Mouse (Mus musculus) liver, adult (tissue): ENCODE measurements around the gene Fbxo31.

Experiments
- GATA4 ChIP-seq: IDR thresholded peaks from 2 replicates; pipeline ENCODE4 v1.6.1; 2014; ENCODE audit warnings: mild to moderate bottlenecking, low read length; ENCODE audit not compliant: insufficient replicate concordance

The Fbxo31 gene

DNA sequence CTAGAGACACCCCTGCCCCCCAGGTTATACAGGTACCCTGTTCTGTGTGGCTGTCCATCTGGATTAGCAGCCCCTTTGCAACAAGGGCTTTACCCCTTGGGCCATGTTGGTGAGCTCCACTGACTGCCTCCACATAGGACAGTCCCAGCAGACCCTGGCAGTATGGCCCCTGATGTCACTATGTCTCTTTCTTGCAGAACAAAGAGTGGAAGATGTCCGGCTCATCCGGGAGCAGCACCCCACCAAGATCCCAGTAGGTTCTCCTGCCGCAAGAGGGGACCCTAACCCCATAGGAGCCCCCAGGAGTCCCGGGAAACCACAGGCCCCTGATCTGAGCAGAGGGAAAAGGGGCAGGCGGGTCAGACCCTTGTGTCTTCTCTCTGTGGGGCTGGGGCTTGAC lies 14.7 kb upstream of the Fbxo31 start:
- TF ChIP-seq GATA4: no peak

DNA sequence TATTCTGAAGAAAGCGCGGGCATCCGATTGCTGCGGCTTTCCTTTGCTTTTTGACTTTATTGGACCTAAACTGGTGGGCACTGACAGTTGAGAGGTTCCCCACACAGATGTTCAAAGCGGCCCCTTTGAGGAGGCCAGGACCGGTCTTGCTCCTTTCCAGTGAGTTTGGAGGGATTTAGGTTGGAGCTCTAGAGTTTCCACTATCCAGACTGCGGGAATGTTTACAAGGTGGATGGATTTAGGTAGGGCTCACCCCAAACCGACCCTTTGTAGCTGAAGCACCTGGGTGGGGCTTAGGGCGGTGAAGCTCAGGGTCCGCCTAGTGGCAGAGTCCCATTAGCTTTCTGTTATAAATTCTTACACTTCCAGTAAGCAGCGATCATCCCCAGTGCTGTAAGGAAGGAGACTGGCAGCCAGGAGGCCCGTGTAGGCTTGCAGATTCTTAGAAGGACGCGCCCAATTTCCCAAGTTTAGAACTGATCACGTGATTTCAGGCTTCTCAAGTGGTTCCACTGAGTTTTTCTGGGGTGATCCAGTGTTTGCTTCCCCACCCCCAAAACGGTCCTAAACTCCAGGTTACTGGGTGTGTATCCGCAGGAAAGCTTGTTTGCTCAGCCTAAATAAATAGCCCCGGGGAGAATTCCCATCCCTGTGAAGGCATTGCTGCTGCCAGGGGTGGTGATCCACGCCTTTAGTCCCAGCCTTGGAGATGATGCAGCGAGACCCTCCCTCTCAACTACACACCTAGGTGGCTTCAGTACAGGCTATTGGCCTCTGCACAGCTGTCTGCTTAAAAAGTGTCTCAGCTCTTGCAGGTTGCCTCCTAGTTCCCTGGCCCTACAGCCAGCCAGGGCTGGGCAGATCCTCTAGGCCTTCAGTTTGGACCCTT lies 12.8 kb upstream of the Fbxo31 start:
- TF ChIP-seq GATA4: no peak

DNA sequence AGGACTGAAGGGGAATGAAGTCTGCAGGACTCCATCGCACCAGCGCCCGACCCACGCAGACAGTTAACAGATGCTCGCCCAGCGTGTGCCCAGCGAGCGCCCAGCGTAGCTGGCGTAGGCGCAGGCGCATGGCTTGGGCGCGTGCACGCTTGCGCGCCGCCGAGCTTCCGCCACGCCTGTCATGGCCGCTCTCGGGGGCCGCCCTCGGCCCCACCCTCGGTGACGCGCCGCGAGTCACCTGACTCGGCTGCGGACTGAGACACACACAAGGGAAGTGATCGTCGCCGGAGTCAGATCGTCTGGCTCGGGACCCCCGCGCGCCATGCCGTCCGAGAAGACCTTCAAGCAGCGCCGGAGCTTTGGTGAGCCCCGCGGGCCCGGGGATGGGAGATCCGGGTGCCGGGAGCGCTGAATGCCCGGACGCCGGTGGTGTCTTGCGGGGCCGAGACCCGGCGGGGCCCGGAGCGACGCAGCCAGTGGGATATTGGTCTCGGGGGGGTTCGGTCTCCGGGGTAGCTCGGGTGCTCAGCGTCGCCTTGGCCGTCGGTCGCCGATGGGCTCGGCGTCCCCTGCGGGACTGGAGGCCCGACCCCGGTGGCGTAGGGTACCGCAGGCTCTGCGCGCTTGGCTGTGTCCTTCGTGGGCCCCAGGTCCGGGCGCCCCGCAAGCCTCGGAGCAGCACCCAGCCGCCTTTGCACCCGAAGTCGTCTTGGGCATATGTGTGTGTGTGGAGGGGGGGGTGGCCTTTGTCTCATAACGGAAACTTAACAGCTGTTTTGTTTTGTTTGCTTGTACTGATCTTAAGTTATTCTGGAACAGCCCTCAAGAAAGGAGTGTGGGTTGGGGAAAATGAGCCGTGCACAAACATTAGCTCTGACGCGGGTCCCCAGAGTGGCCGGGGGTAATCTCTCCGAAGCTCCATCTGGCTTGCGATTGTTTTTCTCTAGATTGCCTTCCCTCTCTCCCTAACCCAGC lies 11.9 kb upstream of the Fbxo31 start, which contains the start of gene Map1lc3b:
Gene Map1lc3b, plus strand, starts transcription at position 159 of the 975 bp plus-strand sequence.
- peak; percentile 51; the same call in 1 of the 2 replicates for TF ChIP-seq GATA4

DNA sequence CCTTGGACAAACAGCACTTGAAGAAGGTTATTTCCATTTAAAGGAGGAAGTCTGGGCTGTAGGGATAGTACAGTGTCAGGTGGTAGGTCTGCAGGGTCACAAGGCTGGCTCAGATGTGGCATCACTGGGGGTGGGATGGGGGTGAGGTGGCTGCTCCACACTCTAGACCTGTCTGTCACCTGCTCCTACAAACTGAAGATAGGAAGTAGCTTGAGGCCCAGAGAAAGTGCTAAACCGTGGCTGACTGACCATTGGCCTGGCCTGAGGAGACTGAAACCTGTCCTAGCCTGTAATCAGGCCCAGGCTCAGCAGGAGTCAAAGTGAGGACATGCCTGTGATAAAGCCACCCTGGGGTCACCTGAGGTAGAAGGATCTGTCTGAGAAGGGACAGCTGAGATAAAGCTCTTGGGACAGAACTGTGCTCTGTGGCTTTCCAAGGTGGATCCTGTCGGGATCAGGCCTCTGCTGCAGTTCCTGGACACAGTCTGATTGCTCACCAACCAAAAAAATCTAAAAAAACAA lies 10.7 kb upstream of the Fbxo31 start:
- TF ChIP-seq GATA4: no peak

DNA sequence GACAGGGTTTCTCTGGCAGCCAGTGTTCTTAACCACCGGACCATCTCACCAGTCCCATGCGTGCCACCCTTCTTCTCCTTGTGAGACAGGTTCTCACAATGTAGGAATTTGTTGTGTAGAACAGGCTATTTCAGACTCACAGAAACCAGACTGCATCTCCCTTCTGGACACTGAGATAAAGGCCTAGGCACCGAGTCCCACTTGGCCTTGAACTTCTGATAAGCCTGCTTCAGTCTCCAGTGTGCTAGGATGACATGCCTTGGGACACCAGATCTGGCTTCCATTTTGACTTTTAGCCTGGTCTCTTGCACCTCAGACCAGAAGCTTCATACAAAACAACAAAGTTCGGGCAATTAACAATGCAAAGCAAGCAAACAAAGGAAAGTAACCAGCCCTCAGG lies 10.1 kb upstream of the Fbxo31 start:
- no peak for TF ChIP-seq GATA4

DNA sequence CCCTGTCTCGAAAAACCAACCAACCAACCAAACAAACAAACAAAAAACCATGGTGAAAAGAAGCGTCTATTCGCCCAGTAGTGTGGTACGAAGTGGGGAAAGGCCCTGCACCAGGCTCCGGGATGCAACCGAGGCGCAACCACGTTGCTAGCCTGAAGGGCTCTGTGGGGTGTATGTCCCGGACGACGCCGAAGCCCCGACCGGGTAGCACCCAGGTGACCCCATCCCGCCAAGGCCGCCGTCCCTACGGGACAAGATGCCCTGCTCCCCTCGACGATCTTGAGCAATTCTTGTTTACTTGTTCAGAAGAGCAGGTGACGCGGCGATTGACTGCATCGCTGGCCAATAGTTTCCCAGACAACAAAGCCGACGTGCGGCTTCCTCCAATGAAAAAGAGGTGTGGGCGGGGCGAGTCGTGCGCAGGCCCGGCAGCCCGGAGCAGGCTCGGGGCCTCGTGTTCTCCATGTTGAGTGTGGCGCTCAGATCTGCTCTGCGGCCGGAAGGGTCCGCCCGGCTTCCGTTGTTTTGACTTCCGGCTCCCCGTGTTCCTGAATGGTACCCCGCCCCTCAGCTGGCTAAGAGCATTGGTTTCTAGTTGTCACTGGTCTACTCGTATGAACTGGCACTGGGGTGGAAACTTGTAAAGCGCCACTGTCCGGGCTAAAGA lies 6.7 kb upstream of the Fbxo31 start:
- peak; percentile 1; the same call in 1 of the 2 replicates for TF ChIP-seq GATA4

DNA sequence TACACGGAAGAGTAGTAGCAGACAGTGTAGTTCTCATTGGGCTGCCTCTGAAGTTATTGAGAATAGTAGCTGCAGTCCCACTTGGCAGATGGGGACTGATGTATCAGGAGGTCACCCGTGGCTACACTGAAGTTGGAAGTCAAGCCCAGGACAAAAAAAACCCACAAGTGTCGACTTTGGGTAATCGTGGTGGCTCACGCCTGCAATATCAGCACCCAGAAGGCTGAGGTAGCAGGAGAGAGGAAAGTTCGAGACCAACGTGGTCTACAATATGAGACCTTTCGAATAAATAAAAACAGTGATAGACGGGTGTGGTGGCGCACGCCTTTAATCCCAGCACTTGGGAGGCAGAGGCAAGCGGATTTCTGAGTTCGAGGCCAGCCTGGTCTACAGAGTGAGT lies 6.1 kb upstream of the Fbxo31 start:
- TF ChIP-seq GATA4: no peak

DNA sequence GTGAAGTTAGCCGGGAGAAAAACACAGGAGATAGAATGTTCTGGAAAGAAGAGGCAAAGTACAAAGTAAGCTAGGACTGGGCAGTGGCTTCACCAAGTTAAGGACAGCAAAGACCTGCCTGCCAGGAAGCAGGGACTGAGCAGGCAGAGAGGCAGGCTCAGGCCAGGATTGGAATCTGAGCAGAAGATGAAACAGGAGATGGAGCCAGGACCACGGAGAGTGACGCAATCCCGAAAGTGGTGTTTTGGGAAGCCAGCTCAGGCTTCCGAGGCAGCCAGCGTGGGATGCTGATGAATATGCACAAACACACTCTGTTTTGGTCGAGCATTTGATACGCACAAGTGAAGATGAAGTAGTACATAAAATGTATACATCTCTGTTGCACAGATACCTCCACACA lies 5.0 kb upstream of the Fbxo31 start:
- no peak for TF ChIP-seq GATA4

DNA sequence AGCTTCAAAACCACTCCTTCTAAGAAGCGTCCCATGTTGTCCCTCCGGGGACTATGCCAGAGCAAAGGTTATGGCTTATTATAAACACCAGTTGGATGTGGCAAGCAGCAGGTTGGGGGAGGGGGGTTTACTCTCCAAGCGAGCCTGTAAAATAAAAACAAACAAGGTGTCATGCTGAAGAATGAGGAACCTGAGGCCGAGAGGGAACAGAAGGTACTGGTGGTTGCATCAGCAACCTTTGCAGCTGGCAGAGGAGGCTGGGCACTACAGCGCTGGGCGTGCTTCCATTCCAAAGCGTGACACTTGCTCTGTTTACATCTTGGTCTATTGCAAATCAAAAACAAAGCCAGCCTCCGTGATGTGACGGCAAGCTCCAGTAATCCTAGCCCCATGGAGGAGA lies 1.9 kb upstream of the Fbxo31 start:
- TF ChIP-seq GATA4: no peak

DNA sequence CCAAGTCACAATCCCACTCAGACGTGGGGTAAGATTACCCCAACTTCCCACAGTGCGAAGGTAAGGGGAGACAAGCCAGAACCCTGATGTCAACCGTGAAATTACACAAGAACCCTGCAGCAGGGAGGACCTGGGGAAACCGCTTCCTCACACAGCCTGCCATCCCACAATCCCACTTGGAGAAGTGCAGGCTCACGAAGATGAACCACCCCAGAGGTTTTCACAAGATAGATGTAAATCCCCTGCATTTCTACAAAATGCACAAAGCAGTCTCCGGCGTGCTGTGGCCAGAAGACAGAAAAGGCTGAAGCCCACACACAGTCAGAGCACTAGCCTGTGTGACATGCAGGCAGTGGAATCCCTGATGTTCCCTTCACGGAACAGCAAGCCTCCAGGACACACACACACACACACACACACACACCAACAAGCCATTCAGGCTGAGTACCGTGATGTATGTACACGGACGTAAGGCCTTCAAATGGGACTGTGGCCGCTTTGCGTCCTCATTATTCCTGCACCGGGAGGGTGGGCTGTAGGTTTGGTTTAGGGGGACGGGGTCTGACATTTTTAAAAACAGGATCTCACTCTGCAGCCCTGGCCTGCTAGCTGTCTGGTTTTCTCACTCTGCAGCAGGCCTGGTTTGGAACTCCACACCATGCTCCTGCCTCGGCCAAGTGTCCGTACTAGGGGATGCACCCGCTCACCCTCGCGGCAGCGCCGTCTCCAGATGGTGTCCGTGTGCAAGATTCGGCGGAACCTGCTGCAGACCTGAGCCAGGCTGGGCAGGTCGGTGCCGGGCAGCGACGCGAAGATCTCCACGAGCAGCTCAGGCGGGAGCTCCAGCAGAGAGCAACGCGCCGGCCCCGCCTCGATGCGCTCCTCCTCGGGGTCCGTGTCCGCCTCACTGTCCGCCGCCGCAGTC lies 593 bp downstream of the Fbxo31 start:
- no peak for TF ChIP-seq GATA4

DNA sequence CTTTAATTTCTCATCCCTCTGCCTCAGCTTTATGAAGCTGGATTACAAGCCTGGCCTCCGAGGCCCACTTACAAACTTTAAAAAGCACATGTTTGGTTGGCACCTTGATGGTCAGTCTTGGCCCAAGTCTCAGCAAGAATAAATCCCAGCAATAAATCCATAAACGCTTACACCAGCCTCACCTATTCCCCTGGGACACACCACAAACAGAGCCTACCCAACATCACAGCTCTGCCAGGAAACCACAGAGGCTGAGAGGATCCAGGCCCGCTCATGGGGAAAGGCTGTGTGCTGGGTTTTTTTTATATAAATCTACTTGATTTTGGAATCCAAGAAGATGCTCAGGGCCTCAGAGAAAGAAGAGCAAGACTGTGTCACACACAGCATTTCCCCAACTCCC lies 2.9 kb downstream of the Fbxo31 start:
- TF ChIP-seq GATA4: no peak

DNA sequence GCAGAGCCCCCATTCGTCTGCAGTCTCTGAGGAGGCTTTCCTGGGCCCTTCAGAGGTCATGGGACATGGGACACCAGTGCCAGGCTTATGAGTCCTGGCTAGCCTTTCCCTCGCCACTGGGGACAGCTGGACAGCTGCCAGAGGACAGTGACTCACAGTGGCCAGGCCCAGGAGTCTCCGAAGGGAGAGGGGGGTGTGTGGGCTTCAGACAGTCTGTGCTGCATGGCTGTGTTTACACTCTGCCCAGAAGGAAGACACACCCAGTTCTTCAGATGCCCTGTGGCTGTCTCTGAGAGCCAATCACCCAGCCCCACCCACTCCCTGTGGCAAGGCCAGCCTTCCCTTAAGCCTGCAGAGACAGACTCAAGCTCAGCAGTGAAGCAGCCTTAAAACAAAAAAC lies 5.3 kb downstream of the Fbxo31 start:
- no peak for TF ChIP-seq GATA4

DNA sequence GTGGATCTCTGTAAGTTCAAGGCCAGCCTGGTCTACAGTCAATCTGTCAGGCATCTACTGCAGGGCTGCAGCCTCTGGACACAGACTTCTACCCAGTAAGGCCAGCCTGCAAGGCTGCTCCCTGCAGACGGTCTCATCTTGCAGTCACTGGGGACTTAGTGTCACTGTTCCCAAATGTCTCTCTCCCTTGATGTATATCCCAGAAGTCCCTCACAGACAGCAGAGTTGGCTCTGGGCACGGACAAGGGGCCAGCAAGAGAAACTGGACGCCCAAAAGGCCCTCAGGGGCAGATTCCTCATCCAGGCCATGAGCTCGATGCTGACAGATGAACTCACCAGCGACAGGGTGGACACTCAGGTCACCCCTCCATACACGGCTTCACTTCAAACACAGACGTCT lies 6.5 kb downstream of the Fbxo31 start:
- no peak for TF ChIP-seq GATA4

DNA sequence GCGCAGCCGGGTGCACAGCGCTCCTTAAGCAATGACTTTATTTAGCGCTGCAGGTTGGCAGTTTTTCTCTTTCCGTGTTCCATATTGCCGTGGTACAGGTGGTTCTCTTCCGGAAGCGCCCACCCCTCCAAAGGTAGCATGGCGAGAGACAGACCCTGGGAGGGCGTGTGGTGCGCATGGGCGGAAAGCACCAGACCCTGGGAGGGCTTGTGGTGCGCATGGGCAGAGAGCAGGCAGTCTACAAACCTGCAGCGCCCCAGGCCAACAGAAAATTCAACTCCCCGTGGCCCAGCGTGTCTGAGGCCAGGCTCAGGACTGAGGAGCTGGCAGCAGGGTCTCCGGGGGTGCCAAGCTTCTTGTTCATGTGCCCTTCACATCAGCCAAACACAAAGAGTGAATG lies 7.8 kb downstream of the Fbxo31 start:
- TF ChIP-seq GATA4: no peak
